Mouse (Mus musculus) liver, postnatal 0 days (tissue): Measurements from ENCODE around the gene Ppa2. TPM values are rescaled to one million over a fixed set of nuclear protein-coding genes. Genes with fewer than 3 reads are reported as not detected.

Experiments used
- ATAC-seq: fragments of 200-750 bp; cut with Nextera tagmentation; 2 replicates; pipeline ENCODE4 v1.8.0; 2017; ENCODE audit warnings: mild to moderate bottlenecking, moderate library complexity
- DNase-seq: peaks from one replicate; pipeline ENCODE4 v3.0.0-alpha.2; 2016
- H3K27ac ChIP-seq: fragments of 300-500 bp; sonication (generic); 2 replicates; pipeline ENCODE4 v1.5.1; 2014; ENCODE audit warnings: antibody characterized with exemption, moderate library complexity, mild to moderate bottlenecking, low read depth
- H3K27me3 ChIP-seq: fragments of 300-500 bp; sonication (generic); 2 replicates; pipeline ENCODE4 v1.6.1; 2014; ENCODE audit warnings: low read length, control low read depth, mixed read lengths; ENCODE audit not compliant: insufficient read depth
- H3K36me3 ChIP-seq: fragments of 300-500 bp; sonication (generic); replicated peaks from 2 replicates; pipeline ENCODE4 v1.6.1; 2014; ENCODE audit warnings: mild to moderate bottlenecking, control low read depth, low read length, moderate library complexity, mixed read lengths; ENCODE audit not compliant: insufficient read depth
- H3K4me1 ChIP-seq: fragments of 300-500 bp; sonication (generic); 2 replicates; pipeline ENCODE4 v1.6.1; 2014; ENCODE audit warnings: antibody characterized with exemption, mild to moderate bottlenecking, control low read depth; ENCODE audit not compliant: insufficient read depth
- H3K4me2 ChIP-seq: fragments of 300-500 bp; sonication (generic); 2 replicates; pipeline ENCODE4 v1.6.1; 2014; ENCODE audit warnings: low read depth, mild to moderate bottlenecking, low read length, moderate library complexity, mixed read lengths
- H3K4me3 ChIP-seq: fragments of 300-500 bp; sonication (generic); 2 replicates; pipeline ENCODE4 v1.5.1; 2014; ENCODE audit warnings: low read depth, low read length
- H3K9ac ChIP-seq: fragments of 300-500 bp; sonication (generic); replicated peaks from 2 replicates; pipeline ENCODE4 v1.6.1; 2014; ENCODE audit warnings: mild to moderate bottlenecking, moderate library complexity
- H3K9me3 ChIP-seq: fragments of 300-500 bp; sonication (generic); 2 replicates; pipeline ENCODE4 v1.6.1; 2016; ENCODE audit warnings: mild to moderate bottlenecking, control low read depth, low read length, mixed read lengths
- CTCF ChIP-seq: sonication (generic); IDR thresholded peaks from 2 replicates; pipeline ENCODE4 v1.5.1; 2016; ENCODE audit warnings: antibody characterized with exemption, low read depth
- EP300 ChIP-seq: IDR thresholded peaks from 2 replicates; pipeline ENCODE4 v1.6.1; 2016; ENCODE audit warnings: antibody characterized with exemption, low read depth, mild to moderate bottlenecking
- WGBS: fragments of 180-500 bp; shearing (Covaris S2); extraction: QIAGEN DNeasy Blood & Tissue Kit; methylation state at CpG from one replicate; pipeline ENCODE4 v1.1.7; 2014; ENCODE audit not compliant: insufficient replicate concordance; 5-methylcytosine and 5-hydroxymethylcytosine counted together
- polyA plus RNA-seq: library from polyadenylated mRNA; unstranded; fragments of >200 nt; fragmentation: Nextera tagmentation; extraction: Ambion mirVana; gene quantifications from 2 replicates; pipeline ENCODE4 v1.2.1, GENCODE M21; 2015

Ppa2 gene
- polyA plus RNA-seq, 1 experiment from 2014 or later, result 52.2 TPM

- DNase-seq (no peak), ATAC-seq (no peak)
- Histone ChIP-seq H3K4me2 (no peak overlapping the region), H3K9ac (no peak overlapping the region), H3K4me1 (peaks cover 6% of the 10 kb centered on the region), H3K9me3 (no peaks in the 10 kb centered on the region), H3K4me3 (no peak overlapping the region), H3K36me3 (no peaks in the 10 kb centered on the region), H3K27ac (no peak overlapping the region), H3K27me3 (no peaks in the 10 kb centered on the region)
- no peak for TF ChIP-seq EP300
- no peak for TF ChIP-seq CTCF
- 86% methylated on average over 14 of the region's 14 CpGs for WGBS
Measured at GRCm38 (mm10) chr3:133315011-133315410, 5.1 kb downstream of the Ppa2 start.

GRCm38 (mm10) chr3:133315647-133316046 lies 5.7 kb downstream of the Ppa2 start:
- TF ChIP-seq EP300 (no peak), CTCF (no peak)
- 73% methylated on average over 8 of the region's 8 CpGs for WGBS
- no peak overlapping the region for H3K9ac ChIP-seq
- ATAC-seq (no peak), DNase-seq (no peak)
- H3K4me1 ChIP-seq, result peaks cover 6% of the 10 kb centered on the region
- H3K27ac ChIP-seq, result no peak overlapping the region
- no peak overlapping the region for H3K4me2 ChIP-seq
- no peaks in the 10 kb centered on the region for H3K36me3 ChIP-seq
- no peaks in the 10 kb centered on the region for H3K9me3 ChIP-seq
- H3K4me3 ChIP-seq, result no peak overlapping the region
- no peaks in the 10 kb centered on the region for H3K27me3 ChIP-seq

GRCm38 (mm10) chr3:133317845-133318244 lies 7.9 kb downstream of the Ppa2 start:
- DNase-seq, result no peak
- H3K4me2 ChIP-seq, result no peak overlapping the region
- H3K4me1 ChIP-seq, result no peaks in the 10 kb centered on the region
- no peak overlapping the region for H3K4me3 ChIP-seq
- no peaks in the 10 kb centered on the region for H3K27me3 ChIP-seq
- TF ChIP-seq EP300 (no peak), CTCF (no peak)
- no peak overlapping the region for H3K9ac ChIP-seq
- H3K36me3 ChIP-seq, result no peaks in the 10 kb centered on the region
- WGBS, result 71% methylated on average over 4 of the region's 4 CpGs
- H3K9me3 ChIP-seq, result no peaks in the 10 kb centered on the region
- ATAC-seq, result no peak
- H3K27ac ChIP-seq, result no peak overlapping the region

- no peaks in the 10 kb centered on the region for H3K36me3 ChIP-seq
- no peak for ATAC-seq
- no peak overlapping the region for H3K9ac ChIP-seq
- no peak overlapping the region for H3K4me2 ChIP-seq
- TF ChIP-seq EP300 (no peak), CTCF (no peak)
- H3K4me1 ChIP-seq, result no peaks in the 10 kb centered on the region
- no peaks in the 10 kb centered on the region for H3K27me3 ChIP-seq
- WGBS, result 74% methylated on average over 15 of the region's 15 CpGs
- H3K4me3 ChIP-seq, result no peak overlapping the region
- no peak for DNase-seq
- no peaks in the 10 kb centered on the region for H3K9me3 ChIP-seq
- H3K27ac ChIP-seq, result no peak overlapping the region
Measured at GRCm38 (mm10) chr3:133318596-133318995, 8.7 kb downstream of the Ppa2 start.

GRCm38 (mm10) chr3:133319795-133320194 lies 9.9 kb downstream of the Ppa2 start:
- DNase-seq (no peak), ATAC-seq (no peak)
- Histone ChIP-seq H3K27me3 (no peaks in the 10 kb centered on the region), H3K36me3 (no peaks in the 10 kb centered on the region), H3K9me3 (no peaks in the 10 kb centered on the region), H3K9ac (no peak overlapping the region), H3K4me2 (no peak overlapping the region), H3K4me3 (no peak overlapping the region), H3K4me1 (no peaks in the 10 kb centered on the region), H3K27ac (no peak overlapping the region)
- 87% methylated on average over 7 of the region's 7 CpGs for WGBS
- TF ChIP-seq EP300 (no peak), CTCF (no peak)

- Histone ChIP-seq H3K9me3 (no peaks in the 10 kb centered on the region), H3K4me3 (no peak overlapping the region), H3K27me3 (no peaks in the 10 kb centered on the region), H3K9ac (no peak overlapping the region), H3K27ac (no peak overlapping the region), H3K36me3 (no peaks in the 10 kb centered on the region), H3K4me1 (no peaks in the 10 kb centered on the region), H3K4me2 (no peak overlapping the region)
- no peak for DNase-seq
- ATAC-seq, result no peak
- WGBS, result 85% methylated on average over 6 of the region's 6 CpGs
- no peak for TF ChIP-seq CTCF
- no peak for TF ChIP-seq EP300
Measured at GRCm38 (mm10) chr3:133320313-133320712, 10.4 kb downstream of the Ppa2 start.

- Histone ChIP-seq H3K4me3 (no peak overlapping the region), H3K27ac (no peak overlapping the region), H3K4me1 (no peaks in the 10 kb centered on the region), H3K9me3 (no peaks in the 10 kb centered on the region), H3K9ac (no peak overlapping the region), H3K4me2 (no peak overlapping the region), H3K27me3 (no peaks in the 10 kb centered on the region), H3K36me3 (no peaks in the 10 kb centered on the region)
- ATAC-seq (no peak), DNase-seq (no peak)
- no peak for TF ChIP-seq CTCF
- no peak for TF ChIP-seq EP300
- WGBS, result 94% methylated on average over 10 of the region's 10 CpGs
Measured at GRCm38 (mm10) chr3:133321928-133322327, 12.0 kb downstream of the Ppa2 start.
